Mouse (Mus musculus) hindbrain, embryonic 16.5 days (tissue): Measurements from ENCODE around the gene Rdh12. TPM values are rescaled to one million over a fixed set of nuclear protein-coding genes. Genes with fewer than 3 reads are reported as not detected.

ENCODE experiments used
- ATAC-seq: fragments of 200-750 bp; cut with Nextera tagmentation; 2 replicates; pipeline ENCODE4 v1.8.0; 2017; ENCODE audit warnings: moderate TSS enrichment, moderate library complexity
- H3K27ac ChIP-seq: fragments of 300-500 bp; sonication (generic); 2 replicates; pipeline ENCODE4 v1.5.1; 2014; ENCODE audit warnings: low read depth, mild to moderate bottlenecking, control low read depth, low read length, moderate library complexity
- H3K27me3 ChIP-seq: fragments of 300-500 bp; sonication (generic); replicated peaks from 2 replicates; pipeline ENCODE4 v1.6.1; 2014; ENCODE audit warnings: low read length; ENCODE audit not compliant: control insufficient read depth, insufficient read depth
- H3K36me3 ChIP-seq: fragments of 300-500 bp; sonication (generic); 2 replicates; pipeline ENCODE4 v1.6.1; 2014; ENCODE audit warnings: mild to moderate bottlenecking, low read length, moderate library complexity, mixed read lengths; ENCODE audit not compliant: control insufficient read depth, insufficient read depth
- H3K4me1 ChIP-seq: fragments of 300-500 bp; sonication (generic); 2 replicates; pipeline ENCODE4 v1.6.1; 2014; ENCODE audit warnings: low read depth, low read length; ENCODE audit not compliant: control insufficient read depth, insufficient read depth
- H3K4me2 ChIP-seq: fragments of 300-500 bp; sonication (generic); 2 replicates; pipeline ENCODE4 v1.6.1; 2014; ENCODE audit warnings: mild to moderate bottlenecking, low read length, control low read depth, moderate library complexity
- H3K4me3 ChIP-seq: fragments of 300-500 bp; sonication (generic); 2 replicates; pipeline ENCODE4 v1.5.1; 2014; ENCODE audit warnings: mild to moderate bottlenecking, low read length, control low read depth, moderate library complexity
- H3K9ac ChIP-seq: fragments of 300-500 bp; sonication (generic); 2 replicates; pipeline ENCODE4 v1.6.1; 2014; ENCODE audit warnings: low read depth, mild to moderate bottlenecking, control low read depth, low read length, moderate library complexity
- H3K9me3 ChIP-seq: fragments of 300-500 bp; sonication (generic); 2 replicates; pipeline ENCODE4 v1.6.1; 2014; ENCODE audit warnings: mild to moderate bottlenecking, low read length, moderate library complexity; ENCODE audit not compliant: control insufficient read depth
- WGBS: fragments of 180-500 bp; shearing (Covaris S2); extraction: QIAGEN DNeasy Blood & Tissue Kit; methylation state at CpG from one replicate; pipeline ENCODE4 v1.1.7; 2014; 5-methylcytosine and 5-hydroxymethylcytosine counted together
- polyA plus RNA-seq: library from polyadenylated mRNA; unstranded; fragments of >200 nt; fragmentation: Nextera tagmentation; extraction: Ambion mirVana; gene quantifications from 2 replicates; pipeline ENCODE4 v1.2.1, GENCODE M21; 2015

Gene Rdh12
- polyA plus RNA-seq, result 1.1 and 1.5 TPM in 2 replicates

DNA sequence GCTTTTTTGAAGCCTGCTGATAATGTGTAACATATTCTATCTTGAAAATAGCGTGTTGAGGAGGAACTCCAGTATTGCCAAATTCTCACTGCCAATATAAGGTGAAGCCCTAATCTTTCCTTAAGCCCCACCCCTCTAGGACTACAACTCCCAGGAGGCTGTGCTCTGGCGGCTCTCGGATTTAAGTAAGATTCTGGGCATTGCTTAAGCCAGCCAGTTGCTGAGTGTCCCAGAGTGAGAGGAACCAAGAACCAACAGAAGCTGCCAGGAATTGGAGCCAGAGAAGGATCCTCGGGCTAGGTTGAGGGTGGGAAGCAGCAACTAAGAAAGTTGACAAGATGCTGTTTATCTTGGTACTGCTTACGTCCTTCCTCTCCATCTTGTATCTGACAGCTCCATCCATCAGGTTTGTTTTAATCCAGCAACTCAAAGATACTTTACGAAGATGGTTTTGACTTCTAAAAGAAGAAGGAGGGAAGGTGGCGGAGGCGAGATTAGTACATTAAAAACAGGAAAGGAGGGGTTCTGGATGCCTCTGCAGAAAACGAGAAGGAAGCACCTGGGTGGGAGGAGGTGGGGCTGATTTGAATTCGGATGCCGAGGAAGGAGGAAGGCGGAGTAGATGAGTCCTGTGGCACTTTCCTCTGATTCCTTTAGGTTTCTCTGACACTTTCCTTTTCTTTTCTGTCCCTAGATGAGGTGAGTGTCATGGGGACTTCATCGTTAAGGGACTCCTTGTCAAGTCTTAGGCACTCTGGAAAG, at the start of gene Rdh12:
Gene Rdh12, plus strand, starts transcription at position 212 of the 762 bp plus-strand sequence.
- no peaks in the 10 kb centered on the region for H3K36me3 ChIP-seq
- no peaks in the 10 kb centered on the region for H3K4me1 ChIP-seq
- peak within 1 kb of the TSS; percentile 65 for H3K4me2 ChIP-seq
- peak within 1 kb of the TSS; percentile 24; the same call in 1 of the 2 replicates for H3K9ac ChIP-seq
- H3K27ac ChIP-seq, result no peak within 1 kb of the TSS
- peak within 1 kb of the TSS; percentile 42 for H3K4me3 ChIP-seq
- H3K9me3 ChIP-seq, result no peaks in the 10 kb centered on the region
- H3K27me3 ChIP-seq, result no peaks in the 10 kb centered on the region
- ATAC-seq, result peak; percentile 71; the same call in 1 of the 2 replicates
- 5% methylated on average over 13 of the region's 13 CpGs for WGBS

GRCm38 (mm10) chr12:79162876-79163275, 45.8 kb upstream of the Rdh12 start:
- Histone ChIP-seq H3K9ac (no peak overlapping the region), H3K4me3 (no peak overlapping the region), H3K9me3 (no peaks in the 10 kb centered on the region), H3K27ac (no peak overlapping the region), H3K4me2 (no peak overlapping the region), H3K36me3 (peaks cover 41% of the 10 kb centered on the region), H3K27me3 (no peaks in the 10 kb centered on the region), H3K4me1 (no peaks in the 10 kb centered on the region)
- 96% methylated on average over 3 of the region's 3 CpGs for WGBS
- no peak for ATAC-seq

GRCm38 (mm10) chr12:79169173-79169572, 39.5 kb upstream of the Rdh12 start:
- Histone ChIP-seq H3K4me2 (no peak overlapping the region), H3K36me3 (0 out of 2 replicates have a peak, but pooled peaks cover 8% of the 10 kb centered on the region), H3K4me3 (no peak overlapping the region), H3K27ac (no peak overlapping the region), H3K27me3 (no peaks in the 10 kb centered on the region), H3K4me1 (peaks cover 10% of the 10 kb centered on the region), H3K9me3 (no peaks in the 10 kb centered on the region), H3K9ac (no peak overlapping the region)
- no peak for ATAC-seq

- Histone ChIP-seq H3K4me3 (no peak overlapping the region), H3K27me3 (no peaks in the 10 kb centered on the region), H3K9ac (no peak overlapping the region), H3K4me1 (peaks cover 10% of the 10 kb centered on the region), H3K4me2 (no peak overlapping the region), H3K9me3 (no peaks in the 10 kb centered on the region), H3K36me3 (0 out of 2 replicates have a peak, but pooled peaks cover 3% of the 10 kb centered on the region), H3K27ac (no peak overlapping the region)
- 72% methylated on average over 3 of the region's 3 CpGs for WGBS
- ATAC-seq, result no peak
Measured at GRCm38 (mm10) chr12:79170421-79170820, 38.3 kb upstream of the Rdh12 start.

DNA sequence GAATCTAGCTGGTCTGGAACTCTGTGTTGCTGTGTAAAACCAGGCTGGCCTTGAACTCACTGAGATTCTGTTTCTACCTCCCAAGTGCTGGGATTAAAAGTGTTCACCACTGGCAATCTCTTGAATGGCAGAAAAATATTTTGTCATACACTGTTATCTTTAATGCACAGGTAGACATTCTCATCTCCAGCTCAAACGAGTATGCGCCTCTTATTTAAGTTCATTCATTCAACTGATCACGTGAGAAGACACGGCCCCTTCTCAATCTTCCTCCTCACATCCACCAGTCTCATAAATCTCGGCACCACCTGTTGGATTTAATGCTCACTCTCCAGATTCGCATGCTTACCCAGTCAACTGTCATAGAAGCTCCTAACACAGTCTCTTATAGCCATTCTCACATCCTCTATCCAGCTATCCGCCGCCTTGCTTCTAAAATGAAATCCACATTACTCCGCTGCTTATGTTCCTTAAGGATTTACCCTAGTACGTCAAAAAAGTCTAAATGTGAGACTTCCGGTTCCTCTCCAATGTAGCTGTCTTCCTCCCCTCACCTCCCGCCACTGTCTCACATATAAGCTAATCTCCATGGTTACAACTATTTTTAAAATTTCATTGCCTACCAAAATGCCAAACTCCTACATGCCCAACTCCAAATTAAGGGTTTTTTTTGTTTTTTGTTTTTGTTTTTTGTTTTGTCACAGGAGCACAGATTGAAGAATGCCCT, 37.3 kb upstream of the Rdh12 start:
- peaks cover 10% of the 10 kb centered on the region for H3K4me1 ChIP-seq
- WGBS, result 31% methylated on average over 12 of the region's 12 CpGs
- H3K36me3 ChIP-seq, result peaks cover 8% of the 10 kb centered on the region; the same call in 1 of the 2 replicates
- peak overlapping the region; percentile 90 for H3K9ac ChIP-seq
- H3K4me2 ChIP-seq, result peak overlapping the region; percentile 72
- H3K9me3 ChIP-seq, result no peaks in the 10 kb centered on the region
- H3K27me3 ChIP-seq, result no peaks in the 10 kb centered on the region
- H3K4me3 ChIP-seq, result peak overlapping the region; percentile 86
- peak overlapping the region; percentile 97; the same call in 1 of the 2 replicates for H3K27ac ChIP-seq
- no peak for ATAC-seq

- Histone ChIP-seq H3K9me3 (no peaks in the 10 kb centered on the region), H3K9ac (peak within 1 kb of the TSS; percentile 90), H3K27ac (peak within 1 kb of the TSS; percentile 97), H3K36me3 (peaks cover 8% of the 10 kb centered on the region; the same call in 1 of the 2 replicates), H3K27me3 (no peaks in the 10 kb centered on the region), H3K4me3 (peak within 1 kb of the TSS; percentile 86), H3K4me1 (peaks cover 10% of the 10 kb centered on the region), H3K4me2 (peak within 1 kb of the TSS; percentile 72)
- under 1% methylated on average over 49 of the region's 73 CpGs for WGBS
- ATAC-seq, result peak; percentile 99
Measured at GRCm38 (mm10) chr12:79172019-79172941, 36.4 kb upstream of the Rdh12 start, which contains the start of gene Vti1b. TSS of gene Vti1b (minus strand) at chr12:79172667.

GRCm38 (mm10) chr12:79173721-79174120, 35.0 kb upstream of the Rdh12 start:
- Histone ChIP-seq H3K9me3 (no peaks in the 10 kb centered on the region), H3K27ac (no peak overlapping the region), H3K9ac (no peak overlapping the region), H3K4me1 (peaks cover 10% of the 10 kb centered on the region), H3K4me2 (no peak overlapping the region), H3K36me3 (peaks cover 8% of the 10 kb centered on the region; the same call in 1 of the 2 replicates), H3K27me3 (no peaks in the 10 kb centered on the region), H3K4me3 (no peak overlapping the region)
- no peak for ATAC-seq
- 87% methylated on average over 5 of the region's 5 CpGs for WGBS

- H3K4me2 ChIP-seq, result no peak overlapping the region
- H3K9ac ChIP-seq, result no peak overlapping the region
- ATAC-seq, result no peak
- H3K27me3 ChIP-seq, result no peaks in the 10 kb centered on the region
- 88% methylated on average over 5 of the region's 5 CpGs for WGBS
- no peak overlapping the region for H3K27ac ChIP-seq
- H3K36me3 ChIP-seq, result peaks cover 8% of the 10 kb centered on the region; the same call in 1 of the 2 replicates
- no peaks in the 10 kb centered on the region for H3K9me3 ChIP-seq
- H3K4me3 ChIP-seq, result no peak overlapping the region
- H3K4me1 ChIP-seq, result peaks cover 6% of the 10 kb centered on the region
Measured at GRCm38 (mm10) chr12:79175998-79176397, 32.7 kb upstream of the Rdh12 start.
